Mouse (Mus musculus) kidney, adult 9 months (tissue): ENCODE measurements around the gene Ybx1.

Experiments used
- DNase-seq: peaks from one replicate; pipeline ENCODE4 v3.0.0; 2022

Gene Ybx1

DNA sequence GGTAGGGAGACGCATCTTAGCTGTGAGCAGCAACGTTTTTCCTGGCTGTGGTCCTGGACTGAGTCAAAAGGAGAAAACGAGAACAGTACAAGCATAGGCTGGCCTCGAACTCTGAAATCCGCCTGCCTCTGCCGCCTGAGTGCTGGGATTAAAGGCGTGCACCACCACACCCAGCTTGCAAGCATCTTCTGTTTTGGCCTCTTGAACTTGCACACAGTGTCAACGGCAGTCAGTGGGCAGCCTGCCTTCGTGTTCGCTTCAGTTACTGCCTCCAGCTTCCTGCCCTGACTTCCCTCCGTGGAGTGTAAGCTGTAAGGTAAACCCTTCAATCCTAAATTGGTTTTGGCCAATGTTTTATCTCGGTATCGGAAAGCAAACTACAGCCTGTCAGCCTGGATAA lies 27.8 kb downstream of the Ybx1 start:
- no peak for DNase-seq

DNA sequence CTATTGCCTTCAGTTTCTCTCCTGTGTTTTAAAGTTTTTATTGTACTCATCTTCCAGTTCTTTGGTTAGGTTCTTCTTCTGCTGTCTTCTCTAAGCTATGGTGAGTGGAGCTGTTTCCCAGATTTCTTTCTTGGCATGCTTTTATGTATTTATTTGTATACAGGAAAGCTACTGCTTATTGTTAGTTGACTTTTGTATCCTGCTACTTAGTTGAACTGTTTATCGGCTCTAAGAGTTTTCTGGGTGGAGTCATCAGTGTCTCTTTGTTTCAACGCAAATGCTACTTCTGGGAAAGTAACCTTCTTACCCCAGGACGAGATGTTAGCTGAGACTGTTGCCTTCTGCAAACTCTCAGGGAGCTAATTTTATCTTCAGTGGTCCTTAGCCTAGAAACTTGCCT lies 30.9 kb downstream of the Ybx1 start:
- no peak for DNase-seq

DNA sequence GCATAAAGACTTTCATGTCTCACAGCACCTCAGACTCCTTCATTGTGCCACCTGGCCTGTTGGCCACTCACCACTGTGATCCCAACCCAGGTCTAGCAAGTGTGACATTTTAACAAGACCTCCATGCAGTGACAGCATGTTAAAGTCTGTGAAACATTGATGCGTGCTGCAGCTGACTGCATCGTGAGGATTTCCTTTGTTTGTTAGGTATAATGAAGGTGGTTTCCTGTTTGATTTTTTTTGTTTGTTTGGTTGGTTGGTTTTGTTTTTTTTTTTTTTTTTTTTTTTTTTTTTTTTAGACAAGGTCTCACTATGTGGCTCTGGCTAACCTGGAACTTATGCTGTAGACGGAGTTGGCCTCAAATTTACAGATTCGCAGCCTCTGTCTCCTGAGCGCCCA lies 31.9 kb downstream of the Ybx1 start:
- DNase-seq: no peak

DNA sequence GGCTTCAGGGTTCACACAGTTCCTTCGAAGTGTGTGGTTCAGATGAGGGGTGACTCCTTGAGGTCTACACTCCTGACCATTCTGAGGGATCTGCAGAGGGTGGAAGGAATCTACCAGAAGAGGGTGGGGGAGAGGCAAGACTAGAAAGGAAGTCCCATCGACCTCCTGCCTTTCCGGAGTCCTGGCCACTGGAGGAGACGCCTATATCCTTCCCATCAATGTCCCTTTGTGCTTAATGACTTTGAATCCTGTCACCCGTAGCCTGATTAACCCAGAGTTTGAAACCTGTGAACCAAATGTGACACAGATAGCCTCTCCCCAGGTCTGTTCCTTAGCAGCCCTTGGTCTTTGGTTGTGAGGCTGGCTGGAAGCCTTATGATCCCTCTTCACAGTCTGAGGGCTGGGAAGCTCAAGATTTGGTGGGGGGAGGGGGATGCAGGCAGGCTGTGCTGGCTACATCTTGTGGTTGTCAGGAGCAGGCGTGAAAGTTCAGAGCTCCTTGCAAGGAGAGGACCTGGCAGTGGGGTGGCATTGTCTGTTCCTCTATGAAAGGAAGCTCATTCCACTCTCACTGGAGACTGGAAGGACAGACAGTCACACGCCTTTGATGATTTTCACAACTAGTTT lies 33.2 kb downstream of the Ybx1 start:
- no peak for DNase-seq

DNA sequence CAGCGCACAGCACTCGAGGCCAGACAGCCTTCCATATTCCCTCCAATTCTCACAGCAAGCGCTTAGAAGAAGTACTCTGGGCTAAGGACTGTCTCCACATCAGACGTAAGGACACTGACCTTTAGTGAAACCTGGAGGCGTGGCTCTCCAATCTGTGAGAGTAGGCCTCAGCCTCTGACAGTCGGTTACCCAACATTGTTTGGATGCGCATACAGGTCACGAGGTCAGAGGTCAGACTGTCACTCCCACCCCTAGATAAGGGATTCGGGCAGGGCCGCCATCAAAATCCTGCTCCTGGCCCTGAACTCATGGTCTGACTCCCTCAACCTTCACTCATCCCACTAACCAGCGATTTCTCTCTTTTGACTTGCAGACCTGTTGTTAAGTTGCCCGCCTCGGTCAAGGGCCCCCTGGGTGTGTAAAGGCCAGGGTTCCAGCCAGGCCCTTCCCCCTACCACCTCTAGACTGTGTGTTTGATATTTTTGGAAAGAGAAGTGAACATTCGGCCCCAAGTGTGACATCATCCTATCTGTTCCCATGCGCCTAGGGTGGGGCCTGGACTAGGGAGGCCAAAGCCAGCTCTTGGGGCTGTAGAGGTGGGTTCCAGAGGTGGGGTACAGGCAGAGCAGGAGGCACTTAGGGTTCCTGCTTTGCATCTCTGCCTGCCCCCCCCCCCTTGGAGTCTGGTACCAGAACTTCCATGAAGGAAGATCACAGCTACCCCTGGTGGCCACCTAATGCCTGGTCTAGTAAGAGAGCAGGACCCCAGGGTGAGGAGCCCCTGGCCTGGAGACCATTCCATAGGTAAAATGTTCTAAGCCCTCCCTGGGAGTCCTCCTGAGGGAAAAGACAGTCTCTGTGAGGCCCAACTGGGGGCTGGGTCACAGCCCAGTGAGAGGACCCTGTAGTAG lies 34.8 kb downstream of the Ybx1 start:
- no peak for DNase-seq

DNA sequence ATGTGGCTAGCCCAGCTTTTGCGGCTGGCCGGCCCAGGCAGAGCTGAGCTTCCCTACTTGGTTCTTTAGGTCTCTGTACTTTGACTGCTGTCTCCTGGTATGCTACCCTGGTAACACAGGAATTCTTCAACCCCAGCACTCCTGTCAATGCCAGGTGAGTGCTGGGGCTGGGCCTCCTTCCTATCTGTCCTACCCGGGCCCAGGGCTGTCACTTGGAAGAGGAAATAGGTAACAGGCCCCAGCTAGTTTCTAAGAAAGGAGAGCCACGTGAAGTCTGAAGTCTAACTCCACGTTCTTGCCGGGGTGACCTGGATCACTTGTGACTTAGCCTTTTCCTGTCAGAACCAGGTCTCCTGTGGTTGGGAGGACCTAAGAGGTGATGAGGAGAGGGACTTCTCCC lies 37.3 kb downstream of the Ybx1 start:
- DNase-seq: no peak

DNA sequence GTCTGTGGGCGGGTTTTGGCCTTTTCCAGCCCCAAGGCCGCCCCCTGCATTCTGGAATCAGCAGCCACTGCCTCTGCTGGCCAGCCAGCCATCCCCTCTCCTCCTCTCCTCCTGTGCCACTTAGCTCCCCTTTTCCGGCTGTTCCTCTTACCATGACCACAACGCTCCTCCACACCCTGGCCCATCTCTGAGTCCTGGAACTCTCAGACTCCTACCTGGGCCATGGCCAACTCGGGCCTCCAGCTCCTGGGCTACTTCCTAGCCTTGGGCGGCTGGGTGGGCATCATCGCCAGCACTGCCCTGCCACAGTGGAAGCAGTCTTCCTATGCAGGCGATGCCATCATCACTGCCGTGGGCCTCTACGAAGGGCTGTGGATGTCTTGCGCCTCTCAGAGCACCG lies 39.1 kb downstream of the Ybx1 start, which contains the start of gene Cldn19:
TSS of gene Cldn19 (plus strand) at position 64 of the 400 bp plus-strand sequence.
- DNase-seq: no peak

DNA sequence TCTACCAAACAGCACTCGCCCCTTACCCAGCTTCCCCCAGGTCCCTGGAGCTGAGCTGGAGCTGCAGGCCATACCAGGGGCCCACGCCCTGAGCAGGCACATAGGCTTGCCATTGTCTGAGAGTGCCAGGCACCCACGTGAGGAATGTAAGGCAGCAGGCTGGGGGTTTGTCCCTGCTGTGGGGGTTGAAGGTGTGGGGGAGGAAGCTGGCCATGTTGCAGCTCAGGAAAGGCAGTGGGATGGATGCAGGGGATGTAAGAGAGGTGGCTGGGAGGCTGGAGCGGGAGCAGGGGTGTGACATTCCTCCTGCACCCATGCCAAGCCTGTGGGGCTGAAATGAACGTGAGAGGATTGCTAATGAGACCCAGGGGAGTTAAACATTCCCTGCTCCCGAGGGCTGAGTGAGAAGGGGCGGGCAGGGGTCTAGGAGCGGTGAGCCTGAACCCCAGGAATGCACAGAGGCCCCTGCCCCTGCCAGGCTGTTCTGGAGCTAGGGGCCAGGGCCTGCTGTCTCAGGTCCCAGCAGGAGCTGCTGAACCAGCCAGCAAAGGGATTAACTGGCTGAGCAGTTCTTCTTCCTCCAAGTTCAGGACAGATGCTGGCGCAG lies 40.3 kb downstream of the Ybx1 start:
- DNase-seq: peak; percentile 65

DNA sequence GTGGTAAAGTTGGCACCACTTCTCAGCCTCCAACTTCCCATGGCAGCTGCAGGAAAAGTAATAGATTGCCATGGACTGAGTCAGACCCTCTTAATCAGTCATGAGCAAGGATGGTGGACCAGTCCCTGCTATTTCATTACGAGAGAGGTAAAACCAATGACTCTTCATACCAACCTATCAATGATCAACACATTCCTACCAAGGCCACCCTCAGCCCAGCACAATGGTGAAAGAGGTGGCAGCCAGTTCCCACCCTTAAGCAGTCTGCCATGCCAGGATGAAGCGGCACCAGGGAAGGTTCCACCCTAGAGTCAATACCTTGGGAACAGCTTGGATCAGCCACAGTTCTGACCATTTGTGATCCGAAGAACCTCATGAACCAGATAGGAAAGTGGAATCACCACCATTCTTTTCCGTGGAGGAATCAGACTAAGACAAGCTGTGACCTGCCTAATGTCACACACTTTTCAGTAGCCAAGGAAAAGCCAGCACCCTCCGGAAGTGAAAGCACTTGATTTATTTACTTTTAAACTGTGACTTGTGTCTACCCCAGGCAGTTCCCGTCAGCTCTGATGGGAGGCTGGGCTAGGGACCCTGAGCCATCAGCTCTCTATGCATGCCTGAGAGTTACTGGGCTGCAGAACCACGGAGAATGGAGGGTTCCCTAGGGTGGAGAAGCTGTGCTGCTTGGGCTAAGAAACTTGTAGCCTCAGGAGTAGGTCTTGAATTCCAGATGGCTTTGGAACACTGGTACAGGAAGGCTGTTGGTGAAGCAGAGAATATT lies 42.2 kb downstream of the Ybx1 start:
- DNase-seq: peak; percentile 34

DNA sequence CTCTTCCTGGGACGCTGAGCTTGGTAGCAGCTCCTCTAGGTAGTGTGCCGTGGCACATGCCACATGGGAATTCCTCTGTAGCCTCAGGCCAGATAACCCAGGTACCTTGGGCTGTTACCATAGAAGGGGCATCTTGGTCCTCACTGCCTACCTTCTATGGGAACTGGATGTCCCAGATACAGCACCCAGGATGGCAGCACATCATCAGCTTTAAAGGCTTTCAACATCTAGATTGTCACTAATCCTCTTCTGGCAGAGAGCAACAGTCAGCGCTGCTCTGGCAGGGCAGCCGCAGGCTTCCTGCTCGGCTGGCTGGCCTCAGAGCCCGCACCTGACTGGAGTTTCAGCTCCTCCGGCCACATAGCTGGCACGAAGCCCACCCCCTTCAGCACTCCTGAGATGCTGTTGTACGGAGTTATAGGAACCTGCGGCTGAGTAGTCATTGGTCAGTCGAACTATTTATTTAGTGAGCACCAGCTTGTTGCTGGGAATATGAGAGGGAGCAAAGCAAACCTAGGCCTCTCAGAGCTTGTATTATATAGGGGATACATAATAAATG lies 45.9 kb downstream of the Ybx1 start:
- DNase-seq: no peak

DNA sequence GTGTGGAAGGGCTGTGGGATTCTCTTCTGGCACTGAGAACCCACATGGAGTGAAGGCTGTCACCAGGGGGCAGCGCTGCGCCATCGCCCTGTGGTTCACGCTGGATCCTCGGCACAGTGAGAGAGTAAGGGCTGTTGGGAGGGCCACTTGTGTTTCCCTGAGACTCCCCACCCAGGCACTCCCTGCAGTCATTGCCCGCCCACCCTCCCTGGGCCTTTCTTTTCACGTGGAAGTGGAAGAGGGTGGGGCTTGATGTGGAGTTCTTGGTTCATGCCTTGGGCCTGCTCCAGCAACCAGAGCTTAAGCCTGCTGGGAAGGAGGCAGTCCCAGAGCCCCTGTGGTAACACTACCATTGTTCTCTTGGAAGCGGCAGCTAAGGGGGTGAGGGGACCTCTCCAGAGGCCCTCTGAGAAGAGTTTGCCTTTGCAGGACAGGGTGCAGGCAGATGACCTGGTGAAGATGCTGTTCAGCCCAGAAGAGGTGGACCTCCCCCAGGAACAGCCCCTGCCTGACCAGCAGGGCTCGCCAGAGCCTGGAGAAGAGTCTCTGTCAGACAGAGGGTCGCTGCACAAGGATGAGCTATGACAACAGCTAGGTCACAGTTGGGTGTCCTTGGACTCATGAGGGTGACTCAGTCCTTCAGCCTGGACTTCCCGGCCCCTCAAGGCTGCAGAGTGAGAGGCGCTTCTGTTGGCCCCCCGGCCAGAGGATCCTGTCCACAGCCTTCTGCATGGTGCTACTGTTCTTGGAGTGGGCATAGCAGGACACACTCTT lies 46.8 kb downstream of the Ybx1 start:
- DNase-seq: peak; percentile 79

DNA sequence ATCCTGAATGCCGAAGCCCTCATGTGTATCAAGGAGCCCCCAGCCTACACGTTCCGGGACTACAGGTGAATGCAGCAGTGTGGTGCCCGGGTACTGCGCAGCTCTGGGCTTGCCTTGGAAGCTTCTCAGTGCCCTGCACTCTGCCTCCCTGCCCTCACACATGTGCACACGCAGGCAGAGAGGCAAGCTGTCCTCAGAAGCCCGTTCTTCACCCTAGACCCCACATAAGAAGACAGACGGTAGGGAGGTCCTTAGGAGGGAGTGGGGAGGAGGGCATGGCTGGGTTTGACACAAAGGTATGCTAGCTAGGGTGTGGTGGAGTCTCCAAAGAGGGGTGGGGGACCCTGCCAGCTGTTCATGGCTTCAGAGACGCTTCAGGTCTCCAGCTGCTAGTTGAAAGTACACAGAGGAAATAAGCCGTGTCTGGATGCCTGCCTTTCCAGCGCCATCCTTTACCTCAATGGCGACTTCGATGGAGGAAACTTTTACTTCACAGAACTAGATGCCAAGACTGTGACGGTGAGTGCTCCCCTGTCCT lies 47.6 kb downstream of the Ybx1 start:
- no peak for DNase-seq

DNA sequence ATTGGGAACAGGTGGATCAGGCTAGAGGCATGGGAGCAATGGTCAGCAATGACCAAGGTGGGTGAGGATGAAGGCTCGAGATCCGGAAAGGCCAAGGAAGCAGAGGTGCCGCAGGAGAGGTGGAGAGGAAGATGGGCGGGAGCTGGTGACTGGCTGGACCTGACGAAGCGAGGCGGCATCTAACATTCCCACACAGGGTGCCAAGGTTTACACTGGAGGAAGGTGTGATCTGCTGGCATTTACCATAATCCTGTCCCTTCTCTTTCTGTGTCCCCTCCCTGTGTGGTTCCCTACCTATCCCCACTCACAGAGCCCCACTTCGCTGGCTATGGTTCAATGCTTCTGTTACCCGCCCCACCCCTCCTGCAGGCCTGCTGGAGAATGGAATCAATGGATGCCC lies 48.4 kb downstream of the Ybx1 start:
- DNase-seq: no peak

DNA sequence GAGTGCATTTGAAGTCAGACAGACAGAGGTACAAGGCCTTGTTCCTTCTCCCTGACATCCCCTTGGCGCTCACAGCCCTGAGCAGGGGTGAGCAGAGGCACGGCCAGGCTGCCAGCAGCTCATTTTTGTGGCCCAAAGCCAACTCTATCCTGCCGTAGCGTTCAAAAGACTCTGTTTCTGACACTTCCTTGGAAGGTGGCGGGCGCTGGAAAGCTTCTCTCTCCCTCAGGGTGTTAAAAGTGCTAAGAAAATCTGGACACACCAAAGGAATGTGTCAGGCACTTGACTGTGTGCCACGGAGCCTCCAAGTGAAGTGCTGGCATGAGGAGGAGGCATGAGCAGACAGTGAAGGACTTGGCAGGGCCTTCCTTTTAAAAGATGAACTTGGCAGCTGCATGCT lies 48.8 kb downstream of the Ybx1 start:
- DNase-seq: peak; percentile 32

DNA sequence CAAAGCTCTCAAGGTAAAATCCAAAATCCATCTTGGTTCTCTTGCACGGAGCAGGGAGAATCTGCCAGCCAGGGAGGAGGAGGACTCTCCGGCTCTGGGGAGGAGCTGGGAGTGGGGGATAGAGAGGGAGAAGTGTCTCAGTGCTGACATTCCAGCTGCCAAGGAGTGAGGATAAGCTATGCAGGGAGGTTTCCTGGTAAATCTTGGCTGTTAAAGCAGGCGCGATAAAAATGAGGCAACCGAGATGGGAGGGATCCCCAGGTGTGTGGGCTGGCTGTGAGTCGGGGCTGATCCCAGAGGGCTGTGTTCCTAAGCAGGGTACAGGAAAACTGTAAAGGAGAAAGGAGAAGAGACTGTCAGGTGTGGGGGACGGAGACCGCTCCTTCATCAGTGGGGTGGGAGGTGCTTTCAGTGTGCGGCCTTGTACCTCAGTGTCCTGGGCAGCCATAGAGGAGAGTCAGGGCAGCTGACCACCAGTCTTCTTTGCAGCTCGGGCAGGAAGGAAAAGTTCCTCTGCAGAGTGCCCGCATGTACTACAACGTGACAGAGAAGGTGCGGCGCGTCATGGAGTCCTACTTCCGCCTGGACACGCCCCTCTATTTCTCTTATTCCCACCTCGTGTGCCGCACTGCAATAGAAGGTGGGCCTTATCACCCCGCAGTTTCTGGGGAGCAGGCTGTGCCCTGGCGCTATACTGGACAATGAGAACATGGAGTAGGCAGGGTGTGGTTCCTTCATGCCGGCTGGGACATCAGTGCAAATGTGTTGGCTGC lies 49.8 kb downstream of the Ybx1 start:
- no peak for DNase-seq

DNA sequence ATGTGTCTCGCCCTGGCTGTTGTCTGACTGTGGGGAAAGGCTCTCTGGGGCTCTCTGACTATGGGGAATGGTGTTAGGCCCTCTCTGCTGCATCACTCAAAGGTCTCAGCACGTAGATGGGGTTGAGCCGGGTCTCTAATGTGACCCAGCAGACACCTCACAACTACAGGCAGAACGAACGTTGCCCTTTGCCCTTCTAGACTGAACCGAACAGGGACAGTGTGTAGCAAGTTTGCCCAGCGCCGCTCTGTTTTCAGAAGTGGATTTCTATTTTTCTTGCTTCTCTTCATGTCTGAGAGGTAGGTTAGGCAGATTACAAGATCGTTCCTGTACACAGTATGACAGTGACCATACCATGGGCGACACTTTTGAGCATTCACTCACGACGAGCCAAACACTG lies 51.8 kb downstream of the Ybx1 start:
- peak; percentile 55 for DNase-seq

DNA sequence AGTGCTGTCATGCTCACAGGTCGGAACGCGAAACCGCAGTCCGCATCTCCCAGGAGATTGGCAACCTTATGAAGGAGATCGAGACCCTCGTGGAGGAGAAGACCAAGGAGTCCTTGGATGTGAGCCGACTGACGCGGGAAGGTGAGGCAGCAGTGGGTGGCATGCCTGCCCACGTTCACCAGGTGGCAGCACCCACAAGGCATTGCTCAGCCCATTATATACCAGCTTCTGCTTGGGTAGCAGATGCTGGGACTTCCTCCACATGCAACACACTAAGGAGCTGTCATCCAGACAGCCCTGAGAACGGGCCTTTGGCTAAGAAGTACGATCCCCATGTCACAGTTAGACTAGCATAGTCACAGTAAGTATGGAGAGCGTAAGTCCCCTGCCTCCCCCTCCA lies 52.7 kb downstream of the Ybx1 start:
- peak; percentile 53 for DNase-seq

DNA sequence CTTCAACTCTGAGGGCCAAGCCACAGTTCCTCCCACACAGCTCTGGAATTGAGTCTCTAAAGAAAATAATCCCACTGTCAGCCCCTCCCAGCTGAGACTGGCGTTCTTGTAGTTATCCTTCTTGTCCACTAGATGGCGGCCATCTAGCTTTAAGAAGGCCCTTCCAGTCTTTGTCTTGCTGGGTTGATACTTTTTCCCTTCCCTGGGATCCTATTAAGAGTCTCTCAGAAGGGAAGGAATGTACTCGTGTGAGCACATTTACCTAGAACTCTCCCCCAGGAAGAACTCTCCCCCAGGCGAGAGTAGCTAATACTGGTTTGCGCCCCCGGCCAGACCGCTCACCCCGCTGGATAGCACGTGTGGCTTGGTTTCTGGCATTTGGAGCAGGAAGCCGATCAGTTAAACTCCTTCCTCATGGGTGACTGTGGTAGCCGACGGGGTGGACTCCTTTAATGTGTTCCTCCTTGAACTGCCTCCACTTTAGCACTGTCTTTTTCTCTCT lies 55.2 kb downstream of the Ybx1 start:
- DNase-seq: peak; percentile 58

DNA sequence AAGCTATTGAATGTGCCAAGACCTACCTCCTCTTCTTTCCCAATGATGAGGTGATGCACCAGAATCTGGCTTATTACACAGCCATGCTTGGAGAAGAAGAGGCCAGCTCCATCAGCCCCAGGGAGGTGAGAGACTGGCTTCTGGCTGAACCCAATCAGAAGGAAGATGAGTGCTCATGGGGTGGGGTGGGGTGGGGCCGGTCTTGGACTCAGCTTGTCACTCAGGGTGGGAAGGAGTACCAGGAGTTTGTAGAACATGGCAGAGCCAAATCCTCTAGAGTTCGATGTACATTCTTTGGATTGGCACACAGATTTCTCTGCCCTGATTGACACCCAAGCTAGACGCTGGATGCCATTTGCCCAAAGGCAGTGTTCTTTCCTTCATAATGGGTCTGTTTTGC lies 55.7 kb downstream of the Ybx1 start:
- DNase-seq: no peak

DNA sequence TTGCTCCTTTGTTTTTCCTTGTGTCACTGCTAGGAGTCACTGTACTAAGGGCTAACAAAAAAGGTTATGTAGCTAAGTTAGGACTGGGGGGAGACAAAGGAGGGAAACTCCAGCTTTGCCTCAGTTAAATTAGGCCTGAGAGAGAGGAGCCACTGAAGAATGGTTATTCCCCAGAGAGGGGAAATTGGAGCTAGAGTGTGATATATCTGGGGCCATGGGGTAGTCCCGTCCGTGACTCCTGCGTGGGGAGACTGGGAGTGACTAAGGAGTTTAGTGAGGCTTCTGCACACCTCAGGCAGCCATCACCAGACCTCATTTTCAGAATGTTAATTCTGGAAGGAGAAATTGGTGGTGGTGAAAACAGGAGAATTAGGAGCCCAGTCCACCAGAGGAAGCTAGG lies 60.1 kb downstream of the Ybx1 start:
- no peak for DNase-seq
